Comparison of ENCODE assay signal across 15 mouse cellular contexts in genomic region chr14:100187372-100187771, GRCm38 (mm10).
"Had no signal": no experiment of that assay in that cellular context is flagged by ENCODE, and none has a peak within 500 bp of the region (broad histone marks: within the 10 kb centered on the region; RNA-seq: fewer than 3 reads in every experiment).

No protein-coding gene starts in this region.

- DNase-seq: retina, postnatal 1 day; right cerebral cortex, adult 18-20 months; right cerebral cortex, postnatal 14 days; right cerebral cortex, postnatal 25 days; right cerebral cortex, postnatal 4 days; spleen, adult 18-20 months; thymus, adult 18-20 months; thymus, adult 2 months; thymus, postnatal 14 days; thymus, postnatal 25 days; thymus, postnatal 36 days; thymus, postnatal 4 days had no signal

- H3K27ac ChIP-seq: neural tube, embryonic 15.5 days; stomach, embryonic 15.5 days; stomach, postnatal 0 days had no signal

- H3K4me1 ChIP-seq: stomach, embryonic 15.5 days had no signal

- H3K4me2 ChIP-seq: neural tube, embryonic 15.5 days; stomach, embryonic 15.5 days had no signal

- H3K4me3 ChIP-seq: neural tube, embryonic 15.5 days; stomach, embryonic 15.5 days had no signal

- H3K36me3 ChIP-seq: neural tube, embryonic 15.5 days; stomach, embryonic 15.5 days had no signal

- H3K9ac ChIP-seq: neural tube, embryonic 15.5 days; stomach, embryonic 15.5 days had no signal

- H3K27me3 ChIP-seq: neural tube, embryonic 15.5 days; stomach, embryonic 15.5 days had no signal

- H3K9me3 ChIP-seq: neural tube, embryonic 15.5 days; stomach, embryonic 15.5 days had no signal
